Mouse (Mus musculus) limb, embryonic 14.5 days (tissue): ENCODE results near the gene Smtnl2. TPM values are rescaled to one million over a fixed set of nuclear protein-coding genes. Genes with fewer than 3 reads are reported as not detected.

Experiments
- ATAC-seq: fragments of 200-750 bp; cut with Nextera tagmentation; 2 replicates; pipeline ENCODE4 v1.8.0; 2017; ENCODE audit warnings: low read depth, moderate number of reproducible peaks, moderate TSS enrichment; ENCODE audit not compliant: low FRiP score
- DNase-seq: peaks from one replicate; pipeline ENCODE4 v3.0.0-alpha.2; 2015; ENCODE audit warnings: low spot score
- H3K27ac ChIP-seq: fragments of 300-500 bp; sonication (generic); replicated peaks from 2 replicates; pipeline ENCODE4 v1.5.1; 2014; ENCODE audit warnings: low read depth, mild to moderate bottlenecking, low read length, moderate library complexity, mixed read lengths
- H3K27me3 ChIP-seq: fragments of 300-500 bp; sonication (generic); 2 replicates; pipeline ENCODE4 v1.6.1; 2014; ENCODE audit warnings: low read length, mixed read lengths; ENCODE audit not compliant: control insufficient read depth, insufficient read depth
- H3K36me3 ChIP-seq: fragments of 300-500 bp; sonication (generic); 2 replicates; pipeline ENCODE4 v1.6.1; 2014; ENCODE audit warnings: mild to moderate bottlenecking, low read length, moderate library complexity, mixed read lengths; ENCODE audit not compliant: control insufficient read depth, insufficient read depth
- H3K4me1 ChIP-seq: fragments of 300-500 bp; sonication (generic); 2 replicates; pipeline ENCODE4 v1.6.1; 2014; ENCODE audit warnings: antibody characterized with exemption, low read length, mixed read lengths; ENCODE audit not compliant: control insufficient read depth, insufficient read depth
- H3K4me2 ChIP-seq: fragments of 300-500 bp; sonication (generic); replicated peaks from 2 replicates; pipeline ENCODE4 v1.6.1; 2014; ENCODE audit warnings: low read depth, mild to moderate bottlenecking, low read length, moderate library complexity; ENCODE audit not compliant: severe bottlenecking
- H3K4me3 ChIP-seq: fragments of 300-500 bp; sonication (generic); replicated peaks from 2 replicates; pipeline ENCODE4 v1.5.1; 2014; ENCODE audit warnings: low read length
- H3K9ac ChIP-seq: fragments of 300-500 bp; sonication (generic); 2 replicates; pipeline ENCODE4 v1.6.1; 2014; ENCODE audit warnings: mild to moderate bottlenecking, low read depth, low read length, moderate library complexity; ENCODE audit not compliant: severe bottlenecking
- H3K9me3 ChIP-seq: fragments of 300-500 bp; sonication (generic); 2 replicates; pipeline ENCODE4 v1.6.1; 2016; ENCODE audit warnings: low read length; ENCODE audit not compliant: control insufficient read depth
- POLR2A ChIP-seq: fragments of 200-500 bp; IDR thresholded peaks from 2 replicates; pipeline ENCODE4 v1.8.0; 2012; ENCODE audit warnings: inconsistent platforms, mild to moderate bottlenecking, moderate library complexity, borderline replicate concordance; ENCODE audit not compliant: insufficient read depth, insufficient read length; ENCODE audit errors: extremely low read depth
- WGBS: fragments of 180-500 bp; shearing (Covaris S2); extraction: QIAGEN DNeasy Blood & Tissue Kit; methylation state at CpG from one replicate; pipeline ENCODE4 v1.1.7; 2014; 5-methylcytosine and 5-hydroxymethylcytosine counted together
- polyA plus RNA-seq, 2 experiments: library from polyadenylated mRNA; depleted of rRNA in 1 of 2; stranded (reverse) in 1 of 2; unstranded in 1 of 2; fragments of >200 nt; fragmentation: Nextera tagmentation in 1 of 2; extraction: Ambion mirVana in 1 of 2; gene quantifications; 2 replicates each; pipeline versions ENCODE4 v1.2.1 to v1.2.3; 2012 to 2014

Gene Smtnl2
- polyA plus RNA-seq, 2 experiments: 23.9 to 31.9 TPM

- Histone ChIP-seq H3K27ac (no peak overlapping the region), H3K9me3 (no peaks in the 10 kb centered on the region), H3K4me2 (no peak overlapping the region), H3K9ac (no peak overlapping the region), H3K4me1 (peaks cover 4% of the 10 kb centered on the region; the same call in 1 of the 2 replicates), H3K27me3 (no peaks in the 10 kb centered on the region), H3K36me3 (no peaks in the 10 kb centered on the region), H3K4me3 (no peak overlapping the region)
- WGBS: 82% methylated on average over 5 of the region's 5 CpGs
- ATAC-seq (no peak), DNase-seq (no peak)
- TF ChIP-seq POLR2A: no peak
Measured at GRCm38 (mm10) chr11:72416666-72417065, 5.2 kb upstream of the Smtnl2 start.

GRCm38 (mm10) chr11:72415155-72415554, 3.6 kb upstream of the Smtnl2 start:
- Histone ChIP-seq H3K4me3 (no peak overlapping the region), H3K36me3 (no peaks in the 10 kb centered on the region), H3K9ac (no peak overlapping the region), H3K27ac (no peak overlapping the region), H3K4me2 (no peak overlapping the region), H3K4me1 (peaks cover 12% of the 10 kb centered on the region), H3K9me3 (no peaks in the 10 kb centered on the region), H3K27me3 (no peaks in the 10 kb centered on the region)
- 70% methylated on average over 8 of the region's 8 CpGs for WGBS
- DNase-seq (no peak), ATAC-seq (no peak)
- no peak for TF ChIP-seq POLR2A

GRCm38 (mm10) chr11:72413601-72414190, 2.2 kb upstream of the Smtnl2 start:
- Histone ChIP-seq H3K27me3 (no peaks in the 10 kb centered on the region), H3K9me3 (no peaks in the 10 kb centered on the region), H3K27ac (no peak overlapping the region), H3K4me1 (peaks cover 18% of the 10 kb centered on the region), H3K4me2 (no peak overlapping the region), H3K9ac (no peak overlapping the region), H3K4me3 (no peak overlapping the region), H3K36me3 (no peaks in the 10 kb centered on the region)
- WGBS: 55% methylated on average over 4 of the region's 5 CpGs
- TF ChIP-seq POLR2A: no peak
- ATAC-seq (no peak), DNase-seq (no peak)

- 57% methylated on average over 7 of the region's 7 CpGs for WGBS
- Histone ChIP-seq H3K4me2 (no peak overlapping the region), H3K4me1 (peaks cover 18% of the 10 kb centered on the region), H3K4me3 (no peak overlapping the region), H3K9me3 (no peaks in the 10 kb centered on the region), H3K27me3 (no peaks in the 10 kb centered on the region), H3K36me3 (no peaks in the 10 kb centered on the region), H3K9ac (no peak overlapping the region), H3K27ac (no peak overlapping the region)
- no peak for TF ChIP-seq POLR2A
- DNase-seq: no peak
- ATAC-seq: no peak
Measured at GRCm38 (mm10) chr11:72413016-72413415, 1.5 kb upstream of the Smtnl2 start.

- H3K27me3 ChIP-seq: no peaks in the 10 kb centered on the region
- WGBS: 31% methylated on average over 9 of the region's 9 CpGs
- no peak overlapping the region for H3K27ac ChIP-seq
- H3K9me3 ChIP-seq: no peaks in the 10 kb centered on the region
- ATAC-seq (no peak), DNase-seq (no peak)
- no peak for TF ChIP-seq POLR2A
- H3K4me2 ChIP-seq: peak overlapping the region; percentile 98
- H3K9ac ChIP-seq: peak overlapping the region; percentile 63; the same call in 1 of the 2 replicates
- peak overlapping the region; percentile 58 for H3K4me3 ChIP-seq
- H3K4me1 ChIP-seq: peaks cover 14% of the 10 kb centered on the region; the same call in 1 of the 2 replicates
- no peaks in the 10 kb centered on the region for H3K36me3 ChIP-seq
Measured at GRCm38 (mm10) chr11:72411945-72412344, 432 bp upstream of the Smtnl2 start.

GRCm38 (mm10) chr11:72410521-72411092, 906 bp downstream of the Smtnl2 start:
- Histone ChIP-seq H3K4me2 (peak overlapping the region; percentile 98), H3K36me3 (no peaks in the 10 kb centered on the region), H3K27ac (no peak overlapping the region), H3K4me1 (peaks cover 14% of the 10 kb centered on the region; the same call in 1 of the 2 replicates), H3K9ac (peak overlapping the region; percentile 63; the same call in 1 of the 2 replicates), H3K27me3 (no peaks in the 10 kb centered on the region), H3K4me3 (peak overlapping the region; percentile 58), H3K9me3 (no peaks in the 10 kb centered on the region)
- no peak for DNase-seq
- no peak for ATAC-seq
- TF ChIP-seq POLR2A: no peak
- WGBS: 3% methylated on average over 25 of the region's 25 CpGs
